Mouse (Mus musculus) cerebellum, adult 2 months (tissue): ENCODE measurements around the gene Akt1. TPM values are rescaled to one million over a fixed set of nuclear protein-coding genes. Genes with fewer than 3 reads are reported as not detected.
A peak's percentile ranks its signal among the peaks of the same experiment; 100 is the strongest.

ENCODE experiments used
- DNase-seq, 2 experiments: peaks; one replicate each; pipeline ENCODE4 v3.0.0; 2021
- H3K27ac ChIP-seq: fragments of 200-500 bp; 2 replicates; pipeline ENCODE4 v1.5.1; 2012; ENCODE audit warnings: low read length, control low read depth, inconsistent platforms; ENCODE audit not compliant: insufficient read depth
- H3K27me3 ChIP-seq: fragments of 200-500 bp; 2 replicates; pipeline ENCODE4 v1.6.1; 2012; ENCODE audit warnings: inconsistent platforms, mild to moderate bottlenecking, low read length, moderate library complexity; ENCODE audit not compliant: control insufficient read depth, insufficient read depth
- H3K4me1 ChIP-seq: fragments of 200-500 bp; 2 replicates; pipeline ENCODE4 v1.6.1; 2011; ENCODE audit warnings: low read length; ENCODE audit not compliant: control insufficient read depth, insufficient read depth
- H3K4me3 ChIP-seq: fragments of 200-500 bp; replicated peaks from 2 replicates; pipeline ENCODE3; 2011; ENCODE audit warnings: mild to moderate bottlenecking, low read depth, low read length, control low read depth; ENCODE audit not compliant: insufficient read depth
- CTCF ChIP-seq: fragments of 200-500 bp; IDR thresholded peaks from 2 replicates; pipeline ENCODE4 v1.5.1; 2011; ENCODE audit warnings: low read depth, mild to moderate bottlenecking, control low read depth, low read length, moderate library complexity, borderline replicate concordance; ENCODE audit not compliant: insufficient read depth
- POLR2A ChIP-seq: fragments of 200-500 bp; IDR thresholded peaks from 2 replicates; pipeline ENCODE4 v1.6.1; 2011; ENCODE audit warnings: low read length, control low read depth, borderline replicate concordance; ENCODE audit not compliant: insufficient read depth
- WGBS: fragments of 180-500 bp; shearing (Covaris S2); methylation state at CpG from one replicate; pipeline ENCODE4 v1.1.7; 2018; 5-methylcytosine and 5-hydroxymethylcytosine counted together
- polyA plus RNA-seq: library from polyadenylated mRNA; depleted of rRNA; stranded (reverse); fragments of >200 nt; gene quantifications from 2 replicates; pipeline ENCODE4 v1.2.3, GENCODE M21; 2012

Akt1 gene
- polyA plus RNA-seq, 1 experiment: 177 TPM

DNA sequence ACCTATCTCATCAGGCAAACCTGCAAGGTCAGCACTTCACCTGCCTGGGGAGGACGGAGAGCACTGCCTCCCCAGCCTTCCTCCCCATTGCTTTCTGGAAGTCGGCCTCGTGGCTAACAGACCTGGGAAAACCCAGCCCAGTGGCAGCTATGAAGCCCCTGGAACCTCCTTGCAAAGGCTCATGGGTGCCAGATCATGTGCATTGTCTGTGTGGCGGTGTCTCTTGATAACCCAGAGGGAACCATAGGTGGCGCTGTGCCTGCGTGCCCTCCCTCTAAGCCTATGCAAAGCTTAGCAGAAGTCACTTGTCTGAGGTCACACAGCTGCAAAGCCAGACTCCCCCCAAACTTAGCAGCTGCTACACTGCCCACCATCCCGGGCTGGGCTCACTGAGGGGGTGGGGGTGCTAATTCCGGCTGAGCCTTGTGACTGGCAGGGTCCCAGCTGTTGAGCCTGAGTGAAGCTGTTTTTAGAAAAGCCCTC, 56.7 kb downstream of the Akt1 start:
- WGBS: 33% methylated on average over 8 of the region's 8 CpGs
- TF ChIP-seq POLR2A (no peak), CTCF (peak; percentile 52; the same call in 1 of the 2 replicates)
- Histone ChIP-seq H3K4me1 (0 out of 2 replicates have a peak, but pooled peaks cover 10% of the 10 kb centered on the region), H3K4me3 (no peak overlapping the region), H3K27me3 (no peaks in the 10 kb centered on the region), H3K27ac (no peak overlapping the region)
- peak in 1 of 2 experiments; percentile 31 for DNase-seq

- H3K4me3 ChIP-seq: no peak overlapping the region
- 79% methylated on average over 11 of the region's 11 CpGs for whole genome bisulfite sequencing
- TF ChIP-seq POLR2A: no peak
- no peak for TF ChIP-seq CTCF
- no peaks in the 10 kb centered on the region for H3K27me3 ChIP-seq
- DNase-seq: no peak
- no peak overlapping the region for H3K27ac ChIP-seq
- 0 out of 2 replicates have a peak, but pooled peaks cover 10% of the 10 kb centered on the region for H3K4me1 ChIP-seq
Observed at GRCm38 (mm10) chr12:112617184-112617583, 57.5 kb downstream of the Akt1 start.

DNA sequence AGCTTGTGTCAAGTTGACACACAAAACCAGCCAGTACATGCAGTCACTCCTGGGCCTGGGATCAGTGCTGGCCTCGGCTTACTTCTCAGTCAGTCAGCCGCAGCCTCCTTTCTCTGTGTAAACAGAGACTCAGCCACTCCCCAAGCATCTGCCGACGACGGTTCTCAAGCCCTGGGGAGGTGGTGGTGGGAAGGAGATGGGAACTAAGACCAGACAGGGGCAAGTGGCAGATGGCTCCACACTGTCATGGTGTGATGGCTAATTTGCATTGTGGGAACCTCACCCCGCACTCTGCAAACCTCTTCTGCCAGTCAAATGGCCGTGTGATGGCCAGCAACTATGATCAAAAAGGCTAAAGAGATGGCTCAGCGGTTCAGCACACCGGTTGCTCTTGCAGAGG, 58.0 kb downstream of the Akt1 start:
- no peak for TF ChIP-seq CTCF
- TF ChIP-seq POLR2A: no peak

GRCm38 (mm10) chr12:112609031-112609430, 65.7 kb downstream of the Akt1 start:
- Histone ChIP-seq H3K27ac (no peak overlapping the region), H3K27me3 (no peaks in the 10 kb centered on the region), H3K4me1 (no peaks in the 10 kb centered on the region), H3K4me3 (no peak overlapping the region)
- TF ChIP-seq POLR2A: no peak
- no peak for TF ChIP-seq CTCF
- DNase-seq: no peak
- 90% methylated on average over 10 of the region's 10 CpGs for WGBS

More for the DNA sequence above, 58.0 kb downstream of the Akt1 start:
- no peak for DNase-seq
- Histone ChIP-seq H3K27ac (no peak overlapping the region), H3K4me1 (0 out of 2 replicates have a peak, but pooled peaks cover 10% of the 10 kb centered on the region), H3K4me3 (no peak overlapping the region), H3K27me3 (no peaks in the 10 kb centered on the region)
- WGBS: 51% methylated on average over 9 of the region's 9 CpGs

GRCm38 (mm10) chr12:112606998-112607397, 67.7 kb downstream of the Akt1 start:
- no peak for TF ChIP-seq POLR2A
- no peak for TF ChIP-seq CTCF
- Histone ChIP-seq H3K4me3 (no peak overlapping the region), H3K4me1 (no peaks in the 10 kb centered on the region), H3K27ac (no peak overlapping the region), H3K27me3 (no peaks in the 10 kb centered on the region)
- 63% methylated on average over 6 of the region's 6 CpGs for WGBS
- DNase-seq: no peak

GRCm38 (mm10) chr12:112605766-112606165, 68.9 kb downstream of the Akt1 start:
- TF ChIP-seq CTCF: peak; percentile 98
- TF ChIP-seq POLR2A: no peak
- H3K4me1 ChIP-seq: no peaks in the 10 kb centered on the region
- H3K27me3 ChIP-seq: no peaks in the 10 kb centered on the region
- WGBS: 42% methylated on average over 6 of the region's 6 CpGs
- H3K4me3 ChIP-seq: no peak overlapping the region
- H3K27ac ChIP-seq: no peak overlapping the region
- DNase-seq: peak; percentile 67 to 79

GRCm38 (mm10) chr12:112604709-112605649, 69.7 kb downstream of the Akt1 start:
- H3K27me3 ChIP-seq: no peaks in the 10 kb centered on the region
- no peak overlapping the region for H3K4me3 ChIP-seq
- no peaks in the 10 kb centered on the region for H3K4me1 ChIP-seq
- DNase-seq: no peak
- WGBS: 58% methylated on average over 20 of the region's 20 CpGs
- no peak overlapping the region for H3K27ac ChIP-seq
- TF ChIP-seq POLR2A (no peak), CTCF (no peak)
